Mouse (Mus musculus): ENCODE data around the gene 1700019N19Rik.

DNA sequence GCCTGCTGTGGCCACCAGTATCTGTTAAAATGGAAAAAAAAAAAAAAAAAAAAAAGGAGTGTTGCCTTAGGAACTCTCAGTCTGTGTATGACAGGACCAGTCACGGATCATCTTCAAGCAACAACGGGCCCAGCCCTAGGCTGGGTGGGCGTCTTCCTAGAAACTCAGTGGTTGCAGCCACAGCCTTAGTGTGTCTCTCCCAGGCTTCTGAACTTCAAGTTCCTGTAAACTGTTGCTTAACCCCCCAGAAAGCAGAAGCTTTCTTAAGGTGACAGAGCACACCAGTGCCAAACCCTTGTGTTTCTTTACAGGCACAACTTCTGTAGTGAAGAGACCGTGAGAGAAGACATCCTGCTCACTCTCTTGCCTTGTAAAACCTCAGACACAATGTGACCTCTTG lies 50.5 kb downstream of the 1700019N19Rik start:
- TF ChIP-seq CTCF (IDR thresholded peaks at IDR 0.05; ENCODE audit: extremely low read depth, insufficient read length, insufficient replicate concordance, low read depth, low read length) (no peak), POLR2A (IDR thresholded peaks at IDR 0.05; ENCODE audit: low read depth, low read length) (no peak)
